Mouse (Mus musculus): Measurements from ENCODE around the gene Rarres2.

Gene Rarres2

GRCm38 (mm10) chr6:48582037-48582436 lies 9.4 kb upstream of the Rarres2 start:
- intact Hi-C loops (cut with DNase I), result loop anchor here (2.0 kb wide), 1 partner anchor 61 kb away; no protein-coding TSS in a partner anchor

GRCm38 (mm10) chr6:48581257-48581656 lies 8.7 kb upstream of the Rarres2 start:
- intact Hi-C loops (cut with DNase I), result no loop called here

- intact Hi-C loops (cut with DNase I), result no loop called here
Measured at GRCm38 (mm10) chr6:48579215-48579648, 6.6 kb upstream of the Rarres2 start.

- intact Hi-C loops (cut with DNase I), result no loop called here
Measured at GRCm38 (mm10) chr6:48578736-48579135, 6.1 kb upstream of the Rarres2 start.

- intact Hi-C loops (cut with DNase I), result no loop called here
Measured at GRCm38 (mm10) chr6:48573981-48574380, 1.4 kb upstream of the Rarres2 start.

GRCm38 (mm10) chr6:48573280-48573679 lies 691 bp upstream of the Rarres2 start:
- intact Hi-C loops (cut with DNase I), result no loop called here

- intact Hi-C loops (cut with DNase I), result no loop called here
Measured at GRCm38 (mm10) chr6:48572014-48572413, 575 bp downstream of the Rarres2 start.

GRCm38 (mm10) chr6:48569065-48569807 lies 3.4 kb downstream of the Rarres2 start:
- intact Hi-C loops (cut with DNase I), result no loop called here

- intact Hi-C loops (cut with DNase I), result no loop called here
Measured at GRCm38 (mm10) chr6:48568036-48568984, 4.3 kb downstream of the Rarres2 start.

GRCm38 (mm10) chr6:48566312-48566711 lies 6.3 kb downstream of the Rarres2 start:
- intact Hi-C loops (cut with DNase I), result no loop called here

GRCm38 (mm10) chr6:48565693-48566310 lies 6.8 kb downstream of the Rarres2 start:
- intact Hi-C loops (cut with DNase I), result no loop called here

- intact Hi-C loops (cut with DNase I), result loop anchor here (10.0 kb wide), 1 partner anchor 229 kb away; no protein-coding TSS in a partner anchor
Measured at GRCm38 (mm10) chr6:48555956-48556355, 16.6 kb downstream of the Rarres2 start.

GRCm38 (mm10) chr6:48555104-48555890 lies 17.3 kb downstream of the Rarres2 start:
- intact Hi-C loops (cut with DNase I), result loop anchor here (10.0 kb wide), 1 partner anchor 230 kb away; no protein-coding TSS in a partner anchor

GRCm38 (mm10) chr6:48554280-48555103 lies 18.1 kb downstream of the Rarres2 start, which contains the start of gene Lrrc61:
Lrrc61 (plus strand) TSS chr6:48554796.
- intact Hi-C loops (cut with DNase I), result loop anchor here (10.0 kb wide), 1 partner anchor 230 kb away; no protein-coding TSS in a partner anchor

- intact Hi-C loops (cut with DNase I), result loop anchor here (10.0 kb wide), 1 partner anchor 231 kb away; no protein-coding TSS in a partner anchor
Measured at GRCm38 (mm10) chr6:48553819-48554218, 18.8 kb downstream of the Rarres2 start.

GRCm38 (mm10) chr6:48552918-48553317 lies 19.7 kb downstream of the Rarres2 start:
- intact Hi-C loops (cut with DNase I), result loop anchor here (10.0 kb wide), 1 partner anchor 232 kb away; no protein-coding TSS in a partner anchor

GRCm38 (mm10) chr6:48548314-48548713 lies 24.3 kb downstream of the Rarres2 start:
- intact Hi-C loops (cut with DNase I), result loop anchor here (5.0 kb wide), 1 partner anchor 49 kb away; no protein-coding TSS in a partner anchor

- intact Hi-C loops (cut with DNase I), result loop anchor here (5.0 kb wide), 1 partner anchor 50 kb away; no protein-coding TSS in a partner anchor
Measured at GRCm38 (mm10) chr6:48546858-48547257, 25.7 kb downstream of the Rarres2 start.

GRCm38 (mm10) chr6:48546271-48546670 lies 26.3 kb downstream of the Rarres2 start:
- intact Hi-C loops (cut with DNase I), result loop anchor here (5.0 kb wide), 1 partner anchor 51 kb away; no protein-coding TSS in a partner anchor
